ENCODE assay signal across 9 mouse cellular contexts in genomic region chr9:99868606-99869005, GRCm38 (mm10). TPM values are rescaled to one million over a fixed set of nuclear protein-coding genes. Genes with fewer than 3 reads are reported as not detected.
DNase-seq lines count a peak whose midpoint lies in the region; ATAC-seq and TF ChIP-seq lines count a peak whose summit lies in the region.
"Had no signal": no experiment of that assay in that cellular context is flagged by ENCODE, and none has a peak within 500 bp of the region (broad histone marks: within the 10 kb centered on the region; RNA-seq: fewer than 3 reads in every experiment).

No protein-coding gene starts in this region.

- no peak for TF ChIP-seq CTCF in lung, embryonic 14.5 days (IDR thresholded peaks at IDR 0.05; ENCODE audit: low read depth)
- TF ChIP-seq CTCF in lung, adult 2 months (IDR thresholded peaks at IDR 0.05; ENCODE audit: insufficient read depth, low read length) = no peak

- under 1% methylated on average over 26 of the region's 26 CpGs for WGBS in lung, embryonic 14.5 days
- WGBS in lung, adult 2 months = under 1% methylated on average over 26 of the region's 26 CpGs
- 0% methylated on average over 26 of the region's 26 CpGs for WGBS in embryonic facial prominence, embryonic 14.5 days
- WGBS in intestine, embryonic 15.5 days = under 1% methylated on average over 26 of the region's 26 CpGs
- WGBS in neural tube, embryonic 13.5 days = under 1% methylated on average over 26 of the region's 26 CpGs

- peak; percentile 69 for DNase-seq in lung, embryonic 14.5 days
- DNase-seq in lung, adult 2 months = no peak
- peak; percentile 71 for DNase-seq in embryonic facial prominence, embryonic 14.5 days (ENCODE audit: low spot score)
- no peak for DNase-seq in gastrocnemius, postnatal 10 days
- no peak for DNase-seq in left cerebral cortex, postnatal 10 days (ENCODE audit: extremely low spot score in 1 of 2, low spot score in 2 of 2)

- H3K4me2 ChIP-seq in lung, embryonic 14.5 days = peak overlapping the region; percentile 40
- peak overlapping the region; percentile 46 for H3K4me2 ChIP-seq in embryonic facial prominence, embryonic 14.5 days (ENCODE audit: low read depth, low read length)
- H3K4me2 ChIP-seq in intestine, embryonic 15.5 days (replicated peaks) = peak overlapping the region; percentile 42
- peak overlapping the region; percentile 43 for H3K4me2 ChIP-seq in neural tube, embryonic 13.5 days

- H3K9ac ChIP-seq in lung, embryonic 14.5 days = no peak overlapping the region
- 0 out of 2 replicates have a peak overlapping the region, but pooled peaks have one; percentile 38 for H3K9ac ChIP-seq in embryonic facial prominence, embryonic 14.5 days (ENCODE audit: low read depth, low read length)
- no peak overlapping the region for H3K9ac ChIP-seq in intestine, embryonic 15.5 days
- peak overlapping the region; percentile 38; the same call in 1 of the 2 replicates for H3K9ac ChIP-seq in neural tube, embryonic 13.5 days

- peak overlapping the region; percentile 10 for H3K4me3 ChIP-seq in lung, embryonic 14.5 days (ENCODE audit: low read depth, low read length)
- H3K4me3 ChIP-seq in lung, adult 2 months (replicated peaks; ENCODE audit: extremely low read depth, low read depth, low read length) = no peak overlapping the region
- peak overlapping the region; percentile 25 for H3K4me3 ChIP-seq in embryonic facial prominence, embryonic 14.5 days (ENCODE audit: low read depth, low read length)
- peak overlapping the region; percentile 19 for H3K4me3 ChIP-seq in intestine, embryonic 15.5 days (replicated peaks)
- peak overlapping the region; percentile 21 for H3K4me3 ChIP-seq in neural tube, embryonic 13.5 days

- no peaks in the 10 kb centered on the region for H3K36me3 ChIP-seq in lung, embryonic 14.5 days (ENCODE audit: insufficient read depth)
- H3K36me3 ChIP-seq in embryonic facial prominence, embryonic 14.5 days (ENCODE audit: control insufficient read depth, insufficient read depth, low read length) = no peaks in the 10 kb centered on the region
- no peaks in the 10 kb centered on the region for H3K36me3 ChIP-seq in intestine, embryonic 15.5 days
- no peaks in the 10 kb centered on the region for H3K36me3 ChIP-seq in neural tube, embryonic 13.5 days

- no peaks in the 10 kb centered on the region for H3K4me1 ChIP-seq in lung, embryonic 14.5 days (ENCODE audit: insufficient read depth)
- no peaks in the 10 kb centered on the region for H3K4me1 ChIP-seq in lung, adult 2 months (ENCODE audit: control insufficient read depth, insufficient read depth, low read length)
- no peaks in the 10 kb centered on the region for H3K4me1 ChIP-seq in embryonic facial prominence, embryonic 14.5 days (ENCODE audit: control insufficient read depth, insufficient read depth, low read length)
- peaks cover 15% of the 10 kb centered on the region for H3K4me1 ChIP-seq in intestine, embryonic 15.5 days (replicated peaks)
- peaks cover 24% of the 10 kb centered on the region for H3K4me1 ChIP-seq in neural tube, embryonic 13.5 days (replicated peaks)

- intact Hi-C loops in left cerebral cortex, postnatal 10 days (cut with DNase I) = no loop called here

- no peak for ATAC-seq in lung, embryonic 14.5 days (ENCODE audit: insufficient read depth)
- peak; percentile 35; the same call in 1 of the 2 replicates for ATAC-seq in embryonic facial prominence, embryonic 14.5 days (ENCODE audit: low read depth)
- peak; percentile 58; the same call in 1 of the 2 replicates for ATAC-seq in intestine, embryonic 15.5 days
- no peak for ATAC-seq in neural tube, embryonic 13.5 days (ENCODE audit: low read depth)
- ATAC-seq in cerebellum, adult (ENCODE audit: insufficient number of reproducible peaks, low FRiP score, low TSS enrichment) = no peak

- H3K9me3 ChIP-seq in lung, embryonic 14.5 days (ENCODE audit: low read depth, low read length) = no peaks in the 10 kb centered on the region
- H3K9me3 ChIP-seq in embryonic facial prominence, embryonic 14.5 days (ENCODE audit: control insufficient read depth, low read length) = no peaks in the 10 kb centered on the region
- no peaks in the 10 kb centered on the region for H3K9me3 ChIP-seq in intestine, embryonic 15.5 days
- no peaks in the 10 kb centered on the region for H3K9me3 ChIP-seq in neural tube, embryonic 13.5 days

- peaks cover 90% of the 10 kb centered on the region for H3K27me3 ChIP-seq in lung, embryonic 14.5 days (ENCODE audit: insufficient read depth, low read length)
- H3K27me3 ChIP-seq in embryonic facial prominence, embryonic 14.5 days (replicated peaks; ENCODE audit: control insufficient read depth, insufficient read depth, low read length) = peaks cover 98% of the 10 kb centered on the region
- H3K27me3 ChIP-seq in intestine, embryonic 15.5 days (replicated peaks) = peaks cover 86% of the 10 kb centered on the region
- peaks cover 100% of the 10 kb centered on the region for H3K27me3 ChIP-seq in neural tube, embryonic 13.5 days

- no peak overlapping the region for H3K27ac ChIP-seq in lung, embryonic 14.5 days (ENCODE audit: low read depth)
- H3K27ac ChIP-seq in embryonic facial prominence, embryonic 14.5 days (replicated peaks; ENCODE audit: low read depth, low read length) = no peak overlapping the region
- H3K27ac ChIP-seq in intestine, embryonic 15.5 days = no peak overlapping the region
- no peak overlapping the region for H3K27ac ChIP-seq in neural tube, embryonic 13.5 days (replicated peaks)

- no peak for TF ChIP-seq POLR2A in lung, adult 2 months (IDR thresholded peaks at IDR 0.05; ENCODE audit: borderline replicate concordance, extremely low read depth, low read depth, low read length)

RNA-seq across cellular contexts. Expression of gene Sox14, which starts 7.4 kb away (rescaled TPM):
- polyA plus RNA-seq in lung, embryonic 14.5 days (2014; fragmentation: Nextera tagmentation; extraction: Ambion mirVana) = 0.09 TPM in 1 of 2 replicates, not detected in the other
- not detected in 2 replicates for polyA plus RNA-seq in lung, adult 2 months (2012; rRNA removed)
- polyA plus RNA-seq in embryonic facial prominence, embryonic 14.5 days (2014; fragmentation: Nextera tagmentation; extraction: Ambion mirVana) = 0.10 TPM in 1 of 2 replicates, not detected in the other
- not detected in 2 replicates for polyA plus RNA-seq in intestine, embryonic 15.5 days (2015; fragmentation: Nextera tagmentation; extraction: Ambion mirVana)
- 10.2 and 11.3 TPM in 2 replicates for polyA plus RNA-seq in neural tube, embryonic 13.5 days (2015; fragmentation: Nextera tagmentation; extraction: Ambion mirVana)
- total RNA-seq in gastrocnemius, postnatal 10 days (2021) = not detected
- not detected for total RNA-seq in left cerebral cortex, postnatal 10 days (2021)
- polyA plus RNA-seq: large intestine, adult 2 months had no signal

Comparison
In these comparisons a context has a peak if more than half of its experiments do, and no peak if none do; other contexts are left out.
1. DNase-seq: peak in lung, embryonic 14.5 days (single experiment) and embryonic facial prominence, embryonic 14.5 days (single experiment); none in lung, adult 2 months (single experiment), gastrocnemius, postnatal 10 days (single experiment) and left cerebral cortex, postnatal 10 days (0 of 2).
2. ATAC-seq: peak in embryonic facial prominence, embryonic 14.5 days (single experiment) and intestine, embryonic 15.5 days (single experiment); none in lung, embryonic 14.5 days (single experiment), neural tube, embryonic 13.5 days (single experiment) and cerebellum, adult (single experiment).
3. H3K9ac ChIP-seq: peak in embryonic facial prominence, embryonic 14.5 days (single experiment) and neural tube, embryonic 13.5 days (single experiment); none in lung, embryonic 14.5 days (single experiment) and intestine, embryonic 15.5 days (single experiment).
4. RNA of gene Sox14, which starts 7.4 kb away (polyA plus RNA-seq): 10.2 to 11.3 TPM in neural tube, embryonic 13.5 days; 0.09 TPM in lung, embryonic 14.5 days, not detected in lung, adult 2 months, 0.10 TPM in embryonic facial prominence, embryonic 14.5 days and not detected in intestine, embryonic 15.5 days; every median in the first group is over 10 times any median in the second.
5. Peak in every context shown above with its lines, with median percentiles within 50 percentile points of each other: H3K4me2 ChIP-seq.